Mouse (Mus musculus) thymus, postnatal 10 days (tissue): Measurements from ENCODE around the gene Tada3.
"Not testable (repeated sequence)": the region's sequence is repeated elsewhere in the genome, so short reads cannot be mapped to it uniquely, and the experiment has no call there.

Source experiments
- DNase-seq, 2 experiments: peaks; one replicate each; pipeline ENCODE4 v3.0.0; 2021; ENCODE audit warnings: low spot score in 2 of 2

Tada3 gene

GRCm38 (mm10) chr6:113343177-113344092, 34.2 kb downstream of the Tada3 start, which contains the start of gene Camk1:
Gene Camk1 (minus strand): TSS chr6:113343984.
- no peak for DNase-seq

GRCm38 (mm10) chr6:113342297-113342696, 35.4 kb downstream of the Tada3 start:
- no peak for DNase-seq

- no peak for DNase-seq
These were observed 36.1 kb downstream of the Tada3 start for GRCm38 (mm10) chr6:113341574-113341973.

- DNase-seq: no peak
These were observed 40.6 kb downstream of the Tada3 start for GRCm38 (mm10) chr6:113336852-113337620.

DNA sequence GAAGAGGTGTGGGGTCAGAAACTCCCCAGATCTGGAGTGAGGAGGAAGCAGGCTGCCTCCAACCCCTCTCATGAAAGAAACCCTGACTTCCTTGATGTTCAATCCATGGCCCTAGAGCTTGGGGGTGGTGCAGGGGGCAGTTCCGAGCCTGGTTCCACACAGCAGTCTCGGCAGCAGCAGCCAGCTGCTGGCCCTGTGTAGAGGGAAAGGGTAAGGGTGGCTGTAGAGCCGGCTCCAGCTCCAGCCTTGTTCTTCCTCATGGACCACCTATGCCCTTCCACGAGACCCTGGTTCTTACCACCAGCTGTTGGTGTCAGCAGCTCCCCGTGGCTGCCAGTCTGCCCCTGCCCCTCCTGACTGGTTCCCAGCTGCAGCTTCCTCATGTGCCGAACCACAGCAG, 43.5 kb downstream of the Tada3 start:
- DNase-seq: no peak

- no peak for DNase-seq
These were observed 44.3 kb downstream of the Tada3 start for GRCm38 (mm10) chr6:113333137-113333950.

GRCm38 (mm10) chr6:113332734-113333133, 44.9 kb downstream of the Tada3 start:
- DNase-seq: not testable (repeated sequence)

- no peak for DNase-seq
These were observed 46.0 kb downstream of the Tada3 start for GRCm38 (mm10) chr6:113331721-113332120.

GRCm38 (mm10) chr6:113330547-113330946, 47.1 kb downstream of the Tada3 start:
- DNase-seq: peak; percentile 18 to 24

DNA sequence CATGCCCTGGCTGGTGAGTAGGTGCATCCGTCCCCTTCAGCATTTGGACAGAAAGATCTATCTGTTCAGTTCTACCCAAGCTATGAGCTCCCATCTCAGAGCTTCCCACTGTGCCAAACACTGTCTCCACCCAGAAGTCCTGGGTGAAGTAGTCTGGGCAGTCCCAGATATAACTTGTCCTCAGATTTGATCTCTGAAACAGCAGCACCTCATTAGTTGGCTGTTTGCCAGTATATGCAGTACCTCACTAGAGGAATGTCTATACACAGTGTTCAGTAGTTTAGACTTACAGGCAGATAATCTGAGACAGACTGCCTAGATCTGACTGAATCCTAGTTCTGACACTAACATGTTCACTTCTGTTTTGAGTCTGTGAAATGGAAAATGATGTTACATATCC, 48.3 kb downstream of the Tada3 start:
- no peak for DNase-seq

GRCm38 (mm10) chr6:113326533-113327315, 51.0 kb downstream of the Tada3 start, which contains the start of gene Ogg1:
Gene Ogg1 (plus strand): TSS chr6:113326972.
- peak; percentile 97 to 99 for DNase-seq
